Mouse (Mus musculus) midbrain, embryonic 15.5 days (tissue): ENCODE results near the gene 4921504E06Rik. TPM values are rescaled to one million over a fixed set of nuclear protein-coding genes. Genes with fewer than 3 reads are reported as not detected.
A peak's percentile ranks its signal among the peaks of the same experiment; 100 is the strongest.

Experiments
- ATAC-seq: fragments of 200-750 bp; cut with Nextera tagmentation; replicated peaks from 2 replicates; pipeline ENCODE4 v1.8.0; 2017; ENCODE audit warnings: moderate TSS enrichment
- H3K27ac ChIP-seq: fragments of 300-500 bp; sonication (generic); 2 replicates; pipeline ENCODE4 v1.5.1; 2015; ENCODE audit warnings: mild to moderate bottlenecking, inconsistent platforms
- H3K27me3 ChIP-seq: fragments of 300-500 bp; sonication (generic); replicated peaks from 2 replicates; pipeline ENCODE4 v1.6.1; 2015; ENCODE audit warnings: inconsistent platforms
- H3K36me3 ChIP-seq: fragments of 300-500 bp; sonication (generic); replicated peaks from 2 replicates; pipeline ENCODE4 v1.6.1; 2015; ENCODE audit warnings: inconsistent platforms
- H3K4me1 ChIP-seq: fragments of 300-500 bp; sonication (generic); 2 replicates; pipeline ENCODE4 v1.6.1; 2015; ENCODE audit warnings: inconsistent platforms
- H3K4me2 ChIP-seq: fragments of 300-500 bp; sonication (generic); 2 replicates; pipeline ENCODE4 v1.6.1; 2015; ENCODE audit warnings: inconsistent platforms, mild to moderate bottlenecking, moderate library complexity
- H3K4me3 ChIP-seq: fragments of 300-500 bp; sonication (generic); 2 replicates; pipeline ENCODE4 v1.5.1; 2015; ENCODE audit warnings: mild to moderate bottlenecking, inconsistent platforms
- H3K9ac ChIP-seq: fragments of 300-500 bp; sonication (generic); 2 replicates; pipeline ENCODE4 v1.6.1; 2015; ENCODE audit warnings: mild to moderate bottlenecking, inconsistent platforms
- H3K9me3 ChIP-seq: fragments of 300-500 bp; sonication (generic); 2 replicates; pipeline ENCODE4 v1.6.1; 2016; ENCODE audit warnings: inconsistent platforms
- WGBS: fragments of 180-500 bp; shearing (Covaris S2); methylation state at CpG from one replicate; pipeline ENCODE4 v1.1.7; 2015; ENCODE audit warnings: mixed read lengths; 5-methylcytosine and 5-hydroxymethylcytosine counted together
- polyA plus RNA-seq: library from polyadenylated mRNA; unstranded; fragments of >200 nt; fragmentation: Nextera tagmentation; extraction: Ambion mirVana; gene quantifications from 2 replicates; pipeline ENCODE4 v1.2.1, GENCODE M21; 2015

The 4921504E06Rik gene
- not detected in 2 replicates for polyA plus RNA-seq

- Histone ChIP-seq H3K9me3 (no peaks in the 10 kb centered on the region), H3K27ac (peak within 1 kb of the TSS; percentile 83), H3K4me3 (peak within 1 kb of the TSS; percentile 43), H3K36me3 (no peaks in the 10 kb centered on the region), H3K27me3 (0 out of 2 replicates have a peak, but pooled peaks cover 3% of the 10 kb centered on the region), H3K4me2 (peak within 1 kb of the TSS; percentile 68), H3K9ac (peak within 1 kb of the TSS; percentile 30), H3K4me1 (peaks cover 21% of the 10 kb centered on the region)
- WGBS: under 1% methylated on average over 27 of the region's 27 CpGs
- ATAC-seq: peak; percentile 95
Measured at GRCm38 (mm10) chr2:19553821-19554592, at the start of gene 4921504E06Rik. Gene 4921504E06Rik, minus strand, starts transcription at chr2:19553914.

GRCm38 (mm10) chr2:19601386-19601925 is 47.7 kb upstream of the 4921504E06Rik start:
- Histone ChIP-seq H3K9ac (no peak overlapping the region), H3K27me3 (no peaks in the 10 kb centered on the region), H3K36me3 (no peaks in the 10 kb centered on the region), H3K4me1 (no peaks in the 10 kb centered on the region), H3K9me3 (no peaks in the 10 kb centered on the region), H3K4me3 (no peak overlapping the region), H3K4me2 (no peak overlapping the region), H3K27ac (no peak overlapping the region)
- WGBS: 90% methylated on average over 3 of the region's 3 CpGs
- ATAC-seq: no peak

- H3K27ac ChIP-seq: no peak overlapping the region
- H3K4me3 ChIP-seq: no peak overlapping the region
- no peaks in the 10 kb centered on the region for H3K27me3 ChIP-seq
- no peaks in the 10 kb centered on the region for H3K36me3 ChIP-seq
- H3K4me1 ChIP-seq: no peaks in the 10 kb centered on the region
- H3K9ac ChIP-seq: no peak overlapping the region
- no peak overlapping the region for H3K4me2 ChIP-seq
- H3K9me3 ChIP-seq: no peaks in the 10 kb centered on the region
- ATAC-seq: no peak
- 82% methylated on average over 5 of the region's 5 CpGs for WGBS
Measured at GRCm38 (mm10) chr2:19600860-19601259, 47.1 kb upstream of the 4921504E06Rik start.

- H3K36me3 ChIP-seq: no peaks in the 10 kb centered on the region
- no peak for ATAC-seq
- no peak overlapping the region for H3K4me3 ChIP-seq
- no peak overlapping the region for H3K9ac ChIP-seq
- H3K4me2 ChIP-seq: no peak overlapping the region
- H3K27me3 ChIP-seq: no peaks in the 10 kb centered on the region
- H3K9me3 ChIP-seq: no peaks in the 10 kb centered on the region
- WGBS: 82% methylated on average over 5 of the region's 5 CpGs
- H3K4me1 ChIP-seq: no peaks in the 10 kb centered on the region
- H3K27ac ChIP-seq: no peak overlapping the region
Measured at GRCm38 (mm10) chr2:19599801-19600200, 46.1 kb upstream of the 4921504E06Rik start.

GRCm38 (mm10) chr2:19596988-19597387 is 43.3 kb upstream of the 4921504E06Rik start:
- no peak for ATAC-seq
- Histone ChIP-seq H3K36me3 (no peaks in the 10 kb centered on the region), H3K27me3 (no peaks in the 10 kb centered on the region)

GRCm38 (mm10) chr2:19596426-19596825 is 42.7 kb upstream of the 4921504E06Rik start:
- Histone ChIP-seq H3K4me2 (no peak overlapping the region), H3K36me3 (no peaks in the 10 kb centered on the region), H3K4me1 (no peaks in the 10 kb centered on the region), H3K9ac (no peak overlapping the region), H3K4me3 (no peak overlapping the region), H3K27ac (no peak overlapping the region), H3K9me3 (no peaks in the 10 kb centered on the region), H3K27me3 (no peaks in the 10 kb centered on the region)
- no peak for ATAC-seq
- WGBS: 52% methylated on average over 2 of the region's 2 CpGs

More at GRCm38 (mm10) chr2:19596988-19597387, 43.3 kb upstream of the 4921504E06Rik start:
- Histone ChIP-seq H3K9ac (no peak overlapping the region), H3K4me3 (no peak overlapping the region), H3K9me3 (no peaks in the 10 kb centered on the region), H3K4me1 (no peaks in the 10 kb centered on the region), H3K4me2 (no peak overlapping the region), H3K27ac (no peak overlapping the region)

GRCm38 (mm10) chr2:19594856-19595255 is 41.1 kb upstream of the 4921504E06Rik start:
- Histone ChIP-seq H3K36me3 (no peaks in the 10 kb centered on the region), H3K9me3 (no peaks in the 10 kb centered on the region), H3K4me3 (no peak overlapping the region), H3K4me1 (no peaks in the 10 kb centered on the region), H3K9ac (no peak overlapping the region), H3K4me2 (no peak overlapping the region), H3K27ac (no peak overlapping the region), H3K27me3 (no peaks in the 10 kb centered on the region)
- WGBS: 84% methylated on average over 7 of the region's 7 CpGs
- no peak for ATAC-seq

- WGBS: 76% methylated on average over 3 of the region's 3 CpGs
- Histone ChIP-seq H3K4me2 (no peak overlapping the region), H3K27me3 (no peaks in the 10 kb centered on the region), H3K36me3 (no peaks in the 10 kb centered on the region), H3K9ac (no peak overlapping the region), H3K4me1 (no peaks in the 10 kb centered on the region), H3K27ac (no peak overlapping the region), H3K9me3 (no peaks in the 10 kb centered on the region), H3K4me3 (no peak overlapping the region)
- no peak for ATAC-seq
Measured at GRCm38 (mm10) chr2:19579846-19580245, 26.1 kb upstream of the 4921504E06Rik start.

GRCm38 (mm10) chr2:19579180-19579579 is 25.5 kb upstream of the 4921504E06Rik start:
- WGBS: 49% methylated on average over 6 of the region's 6 CpGs

GRCm38 (mm10) chr2:19562114-19562829 is 8.6 kb upstream of the 4921504E06Rik start:
- 0 out of 2 replicates have a peak, but pooled peaks cover 3% of the 10 kb centered on the region for H3K27me3 ChIP-seq
- no peak overlapping the region for H3K4me3 ChIP-seq
- no peak overlapping the region for H3K27ac ChIP-seq
- ATAC-seq: 0 out of 2 replicates have a peak, but pooled peaks have one; percentile 52
- H3K4me1 ChIP-seq: no peaks in the 10 kb centered on the region
- no peaks in the 10 kb centered on the region for H3K36me3 ChIP-seq
- no peak overlapping the region for H3K9ac ChIP-seq
- no peaks in the 10 kb centered on the region for H3K9me3 ChIP-seq
- no peak overlapping the region for H3K4me2 ChIP-seq
- WGBS: 53% methylated on average over 5 of the region's 5 CpGs

More at GRCm38 (mm10) chr2:19579180-19579579, 25.5 kb upstream of the 4921504E06Rik start:
- ATAC-seq: no peak
- Histone ChIP-seq H3K4me2 (no peak overlapping the region), H3K9me3 (no peaks in the 10 kb centered on the region), H3K36me3 (no peaks in the 10 kb centered on the region), H3K4me1 (no peaks in the 10 kb centered on the region), H3K4me3 (no peak overlapping the region), H3K9ac (no peak overlapping the region), H3K27me3 (no peaks in the 10 kb centered on the region), H3K27ac (no peak overlapping the region)

- Histone ChIP-seq H3K4me2 (no peak overlapping the region), H3K4me3 (no peak overlapping the region), H3K27me3 (0 out of 2 replicates have a peak, but pooled peaks cover 3% of the 10 kb centered on the region), H3K4me1 (no peaks in the 10 kb centered on the region), H3K36me3 (no peaks in the 10 kb centered on the region), H3K9ac (no peak overlapping the region), H3K27ac (no peak overlapping the region), H3K9me3 (no peaks in the 10 kb centered on the region)
- 69% methylated on average over 2 of the region's 2 CpGs for WGBS
- ATAC-seq: no peak
Measured at GRCm38 (mm10) chr2:19560654-19561053, 6.9 kb upstream of the 4921504E06Rik start.

GRCm38 (mm10) chr2:19560071-19560470 is 6.4 kb upstream of the 4921504E06Rik start:
- Histone ChIP-seq H3K4me3 (no peak overlapping the region), H3K27ac (no peak overlapping the region), H3K27me3 (0 out of 2 replicates have a peak, but pooled peaks cover 3% of the 10 kb centered on the region), H3K36me3 (no peaks in the 10 kb centered on the region), H3K4me1 (no peaks in the 10 kb centered on the region), H3K4me2 (no peak overlapping the region), H3K9ac (no peak overlapping the region), H3K9me3 (no peaks in the 10 kb centered on the region)
- 47% methylated on average over 4 of the region's 4 CpGs for WGBS
- no peak for ATAC-seq
